ENCODE assay signal across 23 mouse cellular contexts in genomic region chr8:13698281-13698680, GRCm38 (mm10). TPM values are rescaled to one million over a fixed set of nuclear protein-coding genes. Genes with fewer than 3 reads are reported as not detected.
"Had no signal": no experiment of that assay in that cellular context is flagged by ENCODE, and none has a peak within 500 bp of the region (broad histone marks: within the 10 kb centered on the region; RNA-seq: fewer than 3 reads in every experiment).

No protein-coding gene starts in this region.

- H3K4me2 ChIP-seq: kidney, embryonic 15.5 days; limb, embryonic 13.5 days; liver, embryonic 12.5 days; liver, embryonic 15.5 days; lung, embryonic 15.5 days; midbrain, embryonic 12.5 days; midbrain, embryonic 15.5 days; neural tube, embryonic 12.5 days; neural tube, embryonic 15.5 days; stomach, embryonic 15.5 days had no signal

- H3K27me3 ChIP-seq: kidney, embryonic 15.5 days; limb, embryonic 13.5 days; liver, embryonic 12.5 days; liver, embryonic 15.5 days; lung, embryonic 15.5 days; midbrain, embryonic 12.5 days; midbrain, embryonic 15.5 days; neural tube, embryonic 12.5 days; neural tube, embryonic 15.5 days; stomach, embryonic 15.5 days had no signal

- H3K9ac ChIP-seq: kidney, embryonic 15.5 days; limb, embryonic 13.5 days; liver, embryonic 12.5 days; liver, embryonic 15.5 days; lung, embryonic 15.5 days; midbrain, embryonic 12.5 days; midbrain, embryonic 15.5 days; neural tube, embryonic 12.5 days; neural tube, embryonic 15.5 days; stomach, embryonic 15.5 days had no signal

- DNase-seq: kidney, adult 8-10 months; kidney, postnatal 10 days; kidney, postnatal 4 days; layer of hippocampus, adult 9-11 months; liver; right cerebral cortex, adult 18-20 months; right cerebral cortex, postnatal 14 days; right cerebral cortex, postnatal 4 days; spleen, adult 18-20 months; thymus, postnatal 25 days had no signal

- H3K4me3 ChIP-seq: kidney, embryonic 15.5 days; layer of hippocampus, adult 2 months; limb, embryonic 10.5 days; limb, embryonic 13.5 days; liver, embryonic 12.5 days; liver, embryonic 15.5 days; lung, embryonic 15.5 days; midbrain, embryonic 12.5 days; midbrain, embryonic 15.5 days; neural tube, embryonic 12.5 days; neural tube, embryonic 15.5 days; stomach, embryonic 15.5 days had no signal

- H3K9me3 ChIP-seq: kidney, embryonic 15.5 days; limb, embryonic 10.5 days; limb, embryonic 13.5 days; liver, embryonic 12.5 days; liver, embryonic 15.5 days; lung, embryonic 15.5 days; midbrain, embryonic 12.5 days; midbrain, embryonic 15.5 days; neural tube, embryonic 12.5 days; neural tube, embryonic 15.5 days; stomach, embryonic 15.5 days had no signal

- H3K36me3 ChIP-seq: kidney, embryonic 15.5 days; limb, embryonic 10.5 days; limb, embryonic 13.5 days; liver, embryonic 12.5 days; liver, embryonic 15.5 days; lung, embryonic 15.5 days; midbrain, embryonic 12.5 days; midbrain, embryonic 15.5 days; neural tube, embryonic 12.5 days; neural tube, embryonic 15.5 days; stomach, embryonic 15.5 days had no signal

- H3K4me1 ChIP-seq: neural tube, embryonic 12.5 days had no signal

- H3K27ac ChIP-seq: kidney, embryonic 15.5 days; layer of hippocampus, adult 2 months; limb, embryonic 10.5 days; limb, embryonic 13.5 days; liver, embryonic 12.5 days; liver, embryonic 15.5 days; lung, embryonic 15.5 days; midbrain, embryonic 12.5 days; midbrain, embryonic 15.5 days; neural tube, embryonic 12.5 days; neural tube, embryonic 15.5 days; stomach, embryonic 15.5 days had no signal

- ATAC-seq: midbrain, embryonic 15.5 days had no signal

RNA-seq across cellular contexts. Expression of gene Cfap97d2, which starts 7.4 kb away (rescaled TPM):
- polyA plus RNA-seq: kidney, embryonic 15.5 days; limb, embryonic 10.5 days; limb, embryonic 13.5 days; liver, embryonic 12.5 days; liver, embryonic 15.5 days; stomach, embryonic 15.5 days; thymus, postnatal 0 days had no signal
